Mouse (Mus musculus): ENCODE measurements around the gene Mrpl53.

- TF ChIP-seq POLR2A (IDR thresholded peaks at IDR 0.05; ENCODE audit: low read depth, low read length), result no peak
- TF ChIP-seq CTCF (IDR thresholded peaks at IDR 0.05; ENCODE audit: extremely low read depth, insufficient read depth, insufficient read length, insufficient replicate concordance), result no peak
These were observed 23.5 kb downstream of the Mrpl53 start for GRCm38 (mm10) chr6:83132176-83132919.

Measured in spleen, adult 2 months (tissue).